Mouse (Mus musculus): ENCODE results near the gene Ntrk1. TPM values are rescaled to one million over a fixed set of nuclear protein-coding genes. Genes with fewer than 3 reads are reported as not detected.

Ntrk1 gene
- polyA plus RNA-seq, 1 experiment, result not detected

GRCm38 (mm10) chr3:87745036-87745659 lies 49.8 kb downstream of the Ntrk1 start:
- no peak overlapping the region for H3K4me3 ChIP-seq (replicated peaks; ENCODE audit: control insufficient read depth, low read depth, low read length)
- 58% methylated on average over 18 of the region's 18 CpGs for WGBS
- peaks cover 5% of the 10 kb centered on the region for H3K4me1 ChIP-seq (ENCODE audit: control insufficient read depth, insufficient read depth, low read length)
- TF ChIP-seq POLR2A (IDR thresholded peaks at IDR 0.05; ENCODE audit: borderline replicate concordance, control insufficient read depth, low read depth, low read length), result no peak
- no peak for TF ChIP-seq CTCF (IDR thresholded peaks at IDR 0.05; ENCODE audit: control insufficient read depth, insufficient read depth, low read length)
- H3K27ac ChIP-seq (ENCODE audit: control insufficient read depth, insufficient read depth, low read depth, low read length, poor library complexity), result no peak overlapping the region

- WGBS, result 17% methylated on average over 4 of the region's 4 CpGs
- Histone ChIP-seq H3K27ac (ENCODE audit: control insufficient read depth, insufficient read depth, low read depth, low read length, poor library complexity) (no peak overlapping the region), H3K4me1 (ENCODE audit: control insufficient read depth, insufficient read depth, low read length) (peaks cover 5% of the 10 kb centered on the region), H3K4me3 (replicated peaks; ENCODE audit: control insufficient read depth, low read depth, low read length) (no peak overlapping the region)
- TF ChIP-seq CTCF (IDR thresholded peaks at IDR 0.05; ENCODE audit: control insufficient read depth, insufficient read depth, low read length) (no peak), POLR2A (IDR thresholded peaks at IDR 0.05; ENCODE audit: borderline replicate concordance, control insufficient read depth, low read depth, low read length) (no peak)
These were observed 51.0 kb downstream of the Ntrk1 start for GRCm38 (mm10) chr3:87743927-87744326.

- 10% methylated on average over 16 of the region's 16 CpGs for WGBS
- Histone ChIP-seq H3K4me1 (ENCODE audit: control insufficient read depth, insufficient read depth, low read length) (peaks cover 5% of the 10 kb centered on the region), H3K27ac (ENCODE audit: control insufficient read depth, insufficient read depth, low read depth, low read length, poor library complexity) (no peak overlapping the region), H3K4me3 (replicated peaks; ENCODE audit: control insufficient read depth, low read depth, low read length) (no peak overlapping the region)
- TF ChIP-seq POLR2A (IDR thresholded peaks at IDR 0.05; ENCODE audit: borderline replicate concordance, control insufficient read depth, low read depth, low read length), result no peak
- no peak for TF ChIP-seq CTCF (IDR thresholded peaks at IDR 0.05; ENCODE audit: control insufficient read depth, insufficient read depth, low read length)
These were observed 52.2 kb downstream of the Ntrk1 start for GRCm38 (mm10) chr3:87742735-87743134.

GRCm38 (mm10) chr3:87742013-87742412 lies 52.9 kb downstream of the Ntrk1 start:
- Histone ChIP-seq H3K4me1 (ENCODE audit: control insufficient read depth, insufficient read depth, low read length) (peaks cover 5% of the 10 kb centered on the region), H3K27ac (ENCODE audit: control insufficient read depth, insufficient read depth, low read depth, low read length, poor library complexity) (no peak overlapping the region), H3K4me3 (replicated peaks; ENCODE audit: control insufficient read depth, low read depth, low read length) (no peak overlapping the region)
- 57% methylated on average over 3 of the region's 3 CpGs for WGBS
- TF ChIP-seq CTCF (IDR thresholded peaks at IDR 0.05; ENCODE audit: control insufficient read depth, insufficient read depth, low read length), result no peak
- no peak for TF ChIP-seq POLR2A (IDR thresholded peaks at IDR 0.05; ENCODE audit: borderline replicate concordance, control insufficient read depth, low read depth, low read length)

- no peak for TF ChIP-seq CTCF (IDR thresholded peaks at IDR 0.05; ENCODE audit: control insufficient read depth, insufficient read depth, low read length)
- TF ChIP-seq POLR2A (IDR thresholded peaks at IDR 0.05; ENCODE audit: borderline replicate concordance, control insufficient read depth, low read depth, low read length), result no peak
- peaks cover 4% of the 10 kb centered on the region for H3K4me1 ChIP-seq (ENCODE audit: control insufficient read depth, insufficient read depth, low read length)
- WGBS, result 61% methylated on average over 5 of the region's 5 CpGs
- no peak overlapping the region for H3K4me3 ChIP-seq (replicated peaks; ENCODE audit: control insufficient read depth, low read depth, low read length)
- H3K27ac ChIP-seq (ENCODE audit: control insufficient read depth, insufficient read depth, low read depth, low read length, poor library complexity), result no peak overlapping the region
These were observed 56.1 kb downstream of the Ntrk1 start for GRCm38 (mm10) chr3:87738906-87739305.

- H3K27ac ChIP-seq (ENCODE audit: control insufficient read depth, insufficient read depth, low read depth, low read length, poor library complexity), result no peak overlapping the region
- TF ChIP-seq POLR2A (IDR thresholded peaks at IDR 0.05; ENCODE audit: borderline replicate concordance, control insufficient read depth, low read depth, low read length), result no peak
- TF ChIP-seq CTCF (IDR thresholded peaks at IDR 0.05; ENCODE audit: control insufficient read depth, insufficient read depth, low read length), result no peak
- WGBS, result 89% methylated on average over 9 of the region's 9 CpGs
These were observed 59.6 kb downstream of the Ntrk1 start for GRCm38 (mm10) chr3:87735335-87735734.

GRCm38 (mm10) chr3:87733984-87734761 lies 60.8 kb downstream of the Ntrk1 start:
- Histone ChIP-seq H3K27ac (ENCODE audit: control insufficient read depth, insufficient read depth, low read depth, low read length, poor library complexity) (no peak overlapping the region), H3K4me1 (ENCODE audit: control insufficient read depth, insufficient read depth, low read length) (no peaks in the 10 kb centered on the region), H3K4me3 (replicated peaks; ENCODE audit: control insufficient read depth, low read depth, low read length) (no peak overlapping the region)
- TF ChIP-seq POLR2A (IDR thresholded peaks at IDR 0.05; ENCODE audit: borderline replicate concordance, control insufficient read depth, low read depth, low read length) (no peak), CTCF (IDR thresholded peaks at IDR 0.05; ENCODE audit: control insufficient read depth, insufficient read depth, low read length) (no peak)
- 85% methylated on average over 11 of the region's 11 CpGs for WGBS

More at GRCm38 (mm10) chr3:87735335-87735734, 59.6 kb downstream of the Ntrk1 start:
- H3K4me1 ChIP-seq (ENCODE audit: control insufficient read depth, insufficient read depth, low read length), result no peaks in the 10 kb centered on the region
- H3K4me3 ChIP-seq (replicated peaks; ENCODE audit: control insufficient read depth, low read depth, low read length), result no peak overlapping the region

GRCm38 (mm10) chr3:87733098-87733497 lies 61.9 kb downstream of the Ntrk1 start:
- 73% methylated on average over 4 of the region's 4 CpGs for WGBS
- no peak overlapping the region for H3K27ac ChIP-seq (ENCODE audit: control insufficient read depth, insufficient read depth, low read depth, low read length, poor library complexity)
- H3K4me3 ChIP-seq (replicated peaks; ENCODE audit: control insufficient read depth, low read depth, low read length), result no peak overlapping the region
- no peak for TF ChIP-seq POLR2A (IDR thresholded peaks at IDR 0.05; ENCODE audit: borderline replicate concordance, control insufficient read depth, low read depth, low read length)
- no peak for TF ChIP-seq CTCF (IDR thresholded peaks at IDR 0.05; ENCODE audit: control insufficient read depth, insufficient read depth, low read length)
- no peaks in the 10 kb centered on the region for H3K4me1 ChIP-seq (ENCODE audit: control insufficient read depth, insufficient read depth, low read length)

Measured in bone marrow, adult 2 months (tissue).